Mouse (Mus musculus) 416B (cell line): Measurements from ENCODE around the gene Dmtf1.
"Not testable (repeated sequence)": the region's sequence is repeated elsewhere in the genome, so short reads cannot be mapped to it uniquely, and the experiment has no call there.

ENCODE experiments used
- DNase-seq: peaks from one replicate; pipeline ENCODE4 v3.0.0; 2011; ENCODE audit warnings: low read depth

Gene Dmtf1

DNA sequence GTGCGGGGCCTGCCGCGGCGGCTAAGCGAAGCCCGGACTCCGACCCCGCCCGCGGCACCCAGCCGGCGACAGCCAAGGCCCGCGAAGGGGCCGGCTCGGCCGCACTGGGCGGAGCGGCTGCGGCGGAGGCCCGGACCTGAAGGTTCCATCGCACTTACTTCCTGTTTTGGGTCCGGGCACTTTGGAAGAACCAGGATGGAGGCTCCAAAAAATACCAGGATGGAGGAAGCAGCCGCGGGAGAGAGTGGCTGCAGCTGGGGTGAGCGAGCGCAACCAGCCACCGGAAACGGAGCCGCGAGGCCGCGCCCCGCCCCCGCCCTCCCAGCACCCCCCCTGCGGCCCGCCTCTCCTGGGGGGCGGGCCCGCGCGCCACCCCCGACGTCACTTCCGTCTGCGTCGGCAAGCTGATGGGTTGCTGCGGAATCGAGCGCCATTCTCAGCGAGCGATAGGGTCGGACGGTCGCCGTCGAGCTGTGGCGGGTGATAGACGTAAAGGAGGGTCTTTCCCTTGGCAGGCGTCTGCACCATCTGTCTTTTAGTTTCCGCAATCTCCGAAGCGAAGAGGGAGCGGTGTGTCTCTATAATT, at the start of gene Dmtf1:
TSS of gene Dmtf1 (minus strand) at position 321 of the 586 bp plus-strand sequence.
- peak; percentile 88 for DNase-seq

- no peak for DNase-seq
Measured at GRCm38 (mm10) chr5:9186467-9186866, 24.9 kb upstream of the Dmtf1 start.

- no peak for DNase-seq
Measured at GRCm38 (mm10) chr5:9173295-9173694, 11.7 kb upstream of the Dmtf1 start.

GRCm38 (mm10) chr5:9169328-9170005, 7.9 kb upstream of the Dmtf1 start:
- peak; percentile 63 for DNase-seq

- no peak for DNase-seq
Measured at GRCm38 (mm10) chr5:9166366-9166765, 4.8 kb upstream of the Dmtf1 start.

- not testable (repeated sequence) for DNase-seq
Measured at GRCm38 (mm10) chr5:9165151-9165550, 3.6 kb upstream of the Dmtf1 start.

DNA sequence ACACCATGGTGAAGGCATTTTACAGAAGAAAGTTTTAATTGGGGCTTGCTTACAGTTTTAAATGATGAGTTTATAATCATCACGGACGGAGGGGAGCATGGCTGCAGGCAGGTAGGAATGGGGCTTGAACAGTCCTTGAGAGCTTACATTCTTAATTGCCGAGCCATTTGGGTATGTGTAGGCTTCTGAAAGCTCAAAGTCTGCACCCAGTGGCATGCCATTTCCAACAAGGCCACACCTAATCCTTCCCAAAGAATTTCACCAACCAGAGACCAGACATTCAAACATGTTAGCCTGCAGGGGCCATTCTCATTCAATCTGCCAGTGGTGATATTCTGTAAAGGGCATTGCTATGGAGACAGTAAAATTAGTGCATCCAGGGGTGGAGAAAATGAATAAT, 1.8 kb upstream of the Dmtf1 start:
- DNase-seq, result no peak

- DNase-seq, result no peak
Measured at GRCm38 (mm10) chr5:9162088-9162487, 512 bp upstream of the Dmtf1 start.

GRCm38 (mm10) chr5:9160831-9161455, 633 bp downstream of the Dmtf1 start:
- DNase-seq, result peak; percentile 37

DNA sequence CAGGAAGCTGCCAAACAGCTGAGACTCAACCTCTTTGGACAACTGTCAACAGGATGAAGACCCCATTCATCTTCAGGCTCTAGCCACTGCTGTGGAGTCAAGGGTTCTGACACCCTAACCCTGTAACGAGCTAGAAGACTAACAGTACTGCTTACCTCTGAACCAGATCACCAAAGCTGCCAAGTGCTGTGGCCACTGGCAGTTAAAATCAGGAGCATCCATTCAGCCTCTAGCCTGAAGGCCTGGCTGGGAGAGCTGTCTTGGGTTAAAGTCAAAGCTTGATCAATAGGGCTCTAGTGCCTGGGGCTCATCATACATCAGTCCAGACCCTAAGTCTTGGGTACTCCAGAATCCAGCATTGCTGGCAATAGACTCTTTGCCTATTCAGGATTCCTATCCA, 4.2 kb downstream of the Dmtf1 start:
- no peak for DNase-seq

DNA sequence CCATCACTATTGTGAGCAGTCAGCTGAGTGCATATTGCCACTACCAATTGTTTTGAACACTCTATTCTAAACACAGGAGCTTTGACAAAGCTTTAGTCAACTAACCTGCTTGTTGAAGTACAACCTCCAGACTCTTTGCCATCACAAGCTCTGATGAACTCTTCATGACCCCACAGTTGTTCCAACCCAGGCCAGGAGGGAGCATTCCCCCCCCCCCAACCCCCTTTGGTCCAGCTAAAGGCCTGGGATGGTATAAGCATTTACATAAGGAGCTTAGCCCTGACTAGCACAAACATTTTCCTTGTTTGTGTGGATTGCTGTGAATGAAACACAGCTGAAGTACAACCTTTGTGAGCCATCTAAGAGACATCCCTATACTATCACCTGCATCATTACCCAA, 4.8 kb downstream of the Dmtf1 start:
- no peak for DNase-seq

DNA sequence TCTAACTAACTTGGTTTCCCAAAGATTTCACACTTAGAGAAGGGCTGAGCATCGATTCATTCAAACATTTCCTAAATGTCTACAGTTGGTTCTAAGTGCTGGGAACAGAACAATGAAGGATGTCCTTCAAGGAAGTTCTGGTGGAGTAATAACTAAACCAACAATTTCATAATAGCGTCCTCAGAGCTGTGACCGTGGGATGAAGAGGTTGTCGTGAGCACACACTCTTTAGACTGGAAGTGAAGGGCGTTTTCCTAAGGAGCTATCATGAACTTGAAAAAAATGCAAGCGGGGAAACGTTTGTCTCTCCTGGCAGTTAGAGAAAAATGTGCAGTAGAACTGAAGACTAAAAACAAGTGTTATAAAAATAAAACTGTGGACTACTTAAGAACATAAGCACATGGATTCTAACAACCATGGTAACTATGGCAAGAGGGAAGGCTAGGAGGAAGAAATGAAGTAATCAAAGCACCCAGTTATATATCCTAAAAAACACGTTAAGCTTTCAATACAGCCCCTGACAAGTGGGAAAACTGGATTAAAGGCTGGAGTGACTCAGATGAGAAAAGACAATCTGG, 12.2 kb downstream of the Dmtf1 start:
- no peak for DNase-seq

DNA sequence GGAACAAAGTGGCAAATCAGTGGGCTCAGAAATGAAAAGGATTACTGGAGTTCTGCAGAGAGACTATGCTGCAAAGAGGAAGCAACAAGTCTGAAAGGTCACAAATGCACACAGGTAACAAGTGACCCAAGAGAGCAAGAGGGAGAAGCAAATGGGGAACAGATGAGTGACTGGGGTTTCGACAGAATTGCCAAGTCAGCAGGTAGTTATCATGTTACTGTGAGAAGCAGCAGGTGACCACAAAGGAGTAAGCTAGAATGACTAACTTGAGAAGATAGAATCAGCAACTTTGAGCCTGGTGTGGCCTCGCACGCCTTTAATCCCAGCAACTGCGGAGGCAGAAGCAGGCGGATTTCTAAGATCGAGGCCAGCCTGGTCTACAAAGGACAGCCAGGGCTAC, 19.2 kb downstream of the Dmtf1 start:
- peak; percentile 63 for DNase-seq

DNA sequence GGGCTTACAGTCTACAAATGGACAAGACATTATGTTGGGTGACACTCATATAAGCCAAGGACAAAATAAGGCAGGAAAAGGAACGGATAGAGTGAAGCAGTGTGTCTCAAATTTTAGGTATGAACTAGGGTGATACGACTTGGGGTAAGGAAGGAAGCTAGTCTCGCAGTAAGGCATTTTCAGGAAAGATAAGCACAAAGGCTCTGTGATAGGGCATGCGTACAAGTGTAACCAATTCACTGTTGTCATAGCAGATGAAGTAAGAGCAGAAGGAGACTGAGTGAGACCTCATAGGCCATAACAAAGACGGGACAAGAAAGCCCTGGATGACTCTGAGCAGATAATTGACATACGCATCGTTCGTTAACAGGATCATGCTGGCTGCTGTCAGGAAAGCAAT, 20.9 kb downstream of the Dmtf1 start:
- peak; percentile 22 for DNase-seq

DNA sequence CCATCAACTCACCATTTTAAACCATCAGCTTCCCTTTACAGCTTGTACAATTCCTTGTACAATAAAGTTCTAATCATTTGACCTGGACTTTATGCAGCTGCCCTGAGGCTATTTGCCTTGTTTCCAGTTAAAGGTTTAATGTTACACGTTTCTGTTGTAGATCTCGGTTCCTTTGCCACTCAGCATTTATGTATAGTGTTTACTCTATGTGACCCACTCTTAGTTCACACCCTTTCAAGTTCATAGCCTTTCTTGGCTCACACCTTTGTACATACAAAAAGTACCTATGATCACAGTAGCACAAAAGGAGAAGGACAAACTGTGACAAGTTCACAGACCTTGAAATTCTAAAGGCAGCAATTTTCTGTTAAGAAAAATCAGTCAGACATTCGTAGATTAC, 26.0 kb downstream of the Dmtf1 start:
- DNase-seq, result no peak

- no peak for DNase-seq
Measured at GRCm38 (mm10) chr5:9131786-9132185, 29.8 kb downstream of the Dmtf1 start.

DNA sequence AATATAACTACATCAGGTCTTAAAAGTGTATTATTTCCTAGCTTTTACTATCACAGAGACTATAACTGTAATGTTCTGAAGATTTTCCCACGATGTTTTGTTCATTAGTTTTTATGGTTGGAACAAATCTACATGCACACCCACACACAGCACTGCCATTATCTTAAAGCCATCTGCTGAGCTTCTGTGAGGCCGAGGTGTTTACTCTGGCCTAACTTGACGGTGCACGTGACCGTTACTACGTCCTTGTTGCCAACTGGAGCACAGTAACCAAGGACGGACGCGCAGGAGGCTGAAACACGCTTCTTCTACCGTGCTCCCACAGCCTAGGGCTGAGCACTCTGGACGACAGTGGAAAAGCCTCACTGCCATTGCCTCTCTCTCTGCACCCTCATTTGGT, 33.0 kb downstream of the Dmtf1 start:
- no peak for DNase-seq

DNA sequence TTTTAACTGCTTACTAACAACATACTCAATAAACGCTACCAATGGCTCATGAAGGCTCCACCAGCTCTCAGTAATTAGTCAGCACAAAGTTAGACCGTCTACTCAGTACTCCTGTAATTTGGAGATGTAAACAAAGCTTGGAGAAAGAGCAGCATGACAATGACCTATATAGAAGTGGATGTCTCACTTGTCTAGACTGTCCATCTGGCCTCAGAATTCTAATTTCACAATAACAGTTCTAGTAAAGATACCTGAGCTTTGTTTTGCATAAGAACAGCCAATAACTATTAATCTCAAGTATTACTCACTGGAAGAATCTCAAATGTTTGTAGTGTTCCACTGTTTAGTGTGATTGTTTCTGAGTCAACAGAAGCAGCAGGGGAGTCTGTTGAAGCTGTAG, 37.4 kb downstream of the Dmtf1 start:
- DNase-seq, result no peak

DNA sequence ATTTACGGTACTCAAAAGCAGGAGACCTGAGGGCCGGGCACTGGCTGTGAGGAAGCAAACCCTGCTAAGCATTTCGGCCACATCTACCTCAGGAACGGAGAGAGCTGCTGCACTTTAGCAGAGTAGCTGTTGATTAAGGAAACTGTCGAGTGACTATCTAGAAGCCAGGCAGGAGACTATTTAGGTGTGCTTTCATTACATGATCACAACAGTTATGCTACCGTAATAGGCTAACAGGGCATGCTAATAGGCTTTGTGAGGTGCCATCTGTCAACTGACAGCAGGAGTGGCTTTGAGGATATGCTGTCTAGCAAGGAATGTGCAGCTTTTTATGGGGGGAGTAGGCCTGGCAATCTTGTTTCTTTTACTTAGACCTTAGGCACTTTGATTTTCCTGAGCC, 47.4 kb downstream of the Dmtf1 start:
- DNase-seq, result no peak

GRCm38 (mm10) chr5:9111759-9112158, 49.8 kb downstream of the Dmtf1 start:
- DNase-seq, result peak; percentile 85

GRCm38 (mm10) chr5:9111285-9111684, 50.3 kb downstream of the Dmtf1 start:
- no peak for DNase-seq

GRCm38 (mm10) chr5:9109582-9109981, 52.0 kb downstream of the Dmtf1 start:
- peak; percentile 26 for DNase-seq

DNA sequence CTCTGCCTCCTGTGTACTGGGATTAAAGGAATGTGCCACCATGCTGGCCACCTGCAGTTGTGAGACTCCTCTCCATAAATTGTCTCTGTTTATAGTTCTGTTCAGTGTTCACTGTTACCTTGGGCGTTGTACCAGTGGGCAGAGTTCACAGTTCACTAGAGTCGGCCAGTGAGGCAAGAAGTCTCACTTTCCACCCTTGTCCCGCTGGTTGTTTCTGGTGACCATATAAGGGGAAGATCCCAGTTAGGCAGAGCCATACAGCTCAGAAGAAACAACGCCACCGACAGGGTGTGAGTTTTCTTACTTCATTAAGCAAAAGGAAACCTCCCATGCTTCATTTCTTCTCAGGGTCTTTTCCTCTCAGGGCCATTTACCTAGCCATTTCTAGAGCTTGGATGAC, 53.1 kb downstream of the Dmtf1 start:
- no peak for DNase-seq
